In the genomic region with DNA sequence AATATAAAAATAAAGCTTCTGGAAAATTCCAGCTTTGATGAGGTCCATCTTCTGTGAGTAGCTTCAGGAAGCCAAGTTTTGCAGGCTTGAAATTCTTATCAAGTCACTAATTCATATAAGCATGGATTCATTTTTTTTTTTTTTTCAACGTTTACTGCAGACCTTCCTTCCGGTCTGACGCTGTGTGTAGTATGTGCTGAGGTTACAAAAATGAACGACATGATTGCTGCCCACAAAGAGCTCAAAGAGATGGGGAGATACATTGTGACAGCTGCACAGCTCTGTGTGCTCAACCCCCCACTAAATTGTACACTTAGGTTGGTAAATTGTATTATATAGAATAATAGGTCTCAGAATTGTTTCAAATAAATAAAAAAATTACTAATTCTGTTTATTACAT, we compare ENCODE assay signal across 11 mouse cellular contexts. TPM values are rescaled to one million over a fixed set of nuclear protein-coding genes. Genes with fewer than 3 reads are reported as not detected.
A peak's percentile ranks its signal among the peaks of the same experiment; 100 is the strongest.
DNase-seq lines count a peak whose midpoint lies in the region; ATAC-seq lines count a peak whose summit lies in the region.
"Had no signal": no experiment of that assay in that cellular context is flagged by ENCODE, and none has a peak within 500 bp of the region (broad histone marks: within the 10 kb centered on the region; RNA-seq: fewer than 3 reads in every experiment).

No protein-coding gene starts in this region.

- WGBS in heart, embryonic 15.5 days: 52% methylated on average over 4 of the region's 4 CpGs
- WGBS in midbrain, embryonic 10.5 days: 86% methylated on average over 4 of the region's 4 CpGs
- 74% methylated on average over 4 of the region's 4 CpGs for WGBS in midbrain, embryonic 13.5 days
- WGBS in liver, embryonic 15.5 days (ENCODE audit: insufficient replicate concordance): 12% methylated on average over 4 of the region's 4 CpGs

- no peaks in the 10 kb centered on the region for H3K36me3 ChIP-seq in heart, embryonic 15.5 days
- H3K36me3 ChIP-seq in midbrain, embryonic 10.5 days: no peaks in the 10 kb centered on the region
- no peaks in the 10 kb centered on the region for H3K36me3 ChIP-seq in midbrain, embryonic 13.5 days
- H3K36me3 ChIP-seq in liver, embryonic 15.5 days (replicated peaks): no peaks in the 10 kb centered on the region

- ATAC-seq in heart, embryonic 15.5 days (replicated peaks; ENCODE audit: insufficient number of reproducible peaks, insufficient read depth, low FRiP score, low read depth): no peak
- ATAC-seq in midbrain, embryonic 13.5 days: no peak
- no peak for ATAC-seq in liver, embryonic 15.5 days (ENCODE audit: insufficient read depth)
- ATAC-seq in cerebellum, adult (ENCODE audit: insufficient number of reproducible peaks, low FRiP score, low TSS enrichment): no peak

- H3K9ac ChIP-seq in heart, embryonic 15.5 days: no peak overlapping the region
- no peak overlapping the region for H3K9ac ChIP-seq in midbrain, embryonic 13.5 days (replicated peaks)
- H3K9ac ChIP-seq in liver, embryonic 15.5 days: no peak overlapping the region

- peak overlapping the region; percentile 83 for H3K27ac ChIP-seq in heart, embryonic 15.5 days
- H3K27ac ChIP-seq in midbrain, embryonic 10.5 days (replicated peaks): no peak overlapping the region
- H3K27ac ChIP-seq in midbrain, embryonic 13.5 days: no peak overlapping the region
- 0 out of 2 replicates have a peak overlapping the region, but pooled peaks have one; percentile 81 for H3K27ac ChIP-seq in liver, embryonic 15.5 days (replicated peaks)

- peaks cover 22% of the 10 kb centered on the region for H3K4me1 ChIP-seq in heart, embryonic 15.5 days (replicated peaks)
- H3K4me1 ChIP-seq in midbrain, embryonic 10.5 days: peaks cover 16% of the 10 kb centered on the region
- H3K4me1 ChIP-seq in midbrain, embryonic 13.5 days (replicated peaks): peaks cover 24% of the 10 kb centered on the region
- peaks cover 21% of the 10 kb centered on the region for H3K4me1 ChIP-seq in liver, embryonic 15.5 days (replicated peaks)

- no peak overlapping the region for H3K4me3 ChIP-seq in heart, embryonic 15.5 days
- peak overlapping the region; percentile 81; the same call in 1 of the 2 replicates for H3K4me3 ChIP-seq in midbrain, embryonic 10.5 days
- H3K4me3 ChIP-seq in midbrain, embryonic 13.5 days (replicated peaks): no peak overlapping the region
- peak overlapping the region; percentile 68; the same call in 1 of the 2 replicates for H3K4me3 ChIP-seq in liver, embryonic 15.5 days (replicated peaks)

- DNase-seq in heart, adult 9 months (ENCODE audit: low spot score in 2 of 2): no peak
- DNase-seq in midbrain, embryonic 10.5 days (ENCODE audit: low spot score): no peak
- DNase-seq in thymus, postnatal 4 days: peak; percentile 38
- DNase-seq in frontal cortex, postnatal 36 days (ENCODE audit: low spot score in 2 of 2): no peak
- DNase-seq: adrenal gland, adult 2 months; cerebellum, adult 8-10 months; lung, postnatal 10 days had no signal

- no peaks in the 10 kb centered on the region for H3K9me3 ChIP-seq in heart, embryonic 15.5 days (replicated peaks)
- H3K9me3 ChIP-seq in midbrain, embryonic 10.5 days (replicated peaks): no peaks in the 10 kb centered on the region
- no peaks in the 10 kb centered on the region for H3K9me3 ChIP-seq in midbrain, embryonic 13.5 days
- H3K9me3 ChIP-seq in liver, embryonic 15.5 days (replicated peaks): no peaks in the 10 kb centered on the region

- H3K4me2 ChIP-seq in heart, embryonic 15.5 days: peak overlapping the region; percentile 82; the same call in 1 of the 2 replicates
- no peak overlapping the region for H3K4me2 ChIP-seq in midbrain, embryonic 13.5 days (replicated peaks)
- H3K4me2 ChIP-seq in liver, embryonic 15.5 days: peak overlapping the region; percentile 86

- H3K27me3 ChIP-seq in heart, embryonic 15.5 days: no peaks in the 10 kb centered on the region
- no peaks in the 10 kb centered on the region for H3K27me3 ChIP-seq in midbrain, embryonic 10.5 days (ENCODE audit: low read depth, poor library complexity, severe bottlenecking)
- H3K27me3 ChIP-seq in midbrain, embryonic 13.5 days: no peaks in the 10 kb centered on the region
- H3K27me3 ChIP-seq in liver, embryonic 15.5 days: no peaks in the 10 kb centered on the region

RNA-seq across cellular contexts. Expression of gene Mrpl1, which starts 0.8 kb away (rescaled TPM):
- 18.2 and 22.0 TPM in 2 replicates for polyA plus RNA-seq in heart, embryonic 15.5 days (2015; fragmentation: Nextera tagmentation; extraction: Ambion mirVana)
- polyA plus RNA-seq in midbrain, embryonic 10.5 days (2016; fragmentation: Nextera tagmentation; extraction: Ambion mirVana): 20.5 and 22.2 TPM in 2 replicates
- 16.0 and 18.9 TPM in 2 replicates for polyA plus RNA-seq in midbrain, embryonic 13.5 days (2015; fragmentation: Nextera tagmentation; extraction: Ambion mirVana)
- polyA plus RNA-seq in liver, embryonic 15.5 days (2015; fragmentation: Nextera tagmentation; extraction: Ambion mirVana): 14.3 and 14.5 TPM in 2 replicates

RNA-seq across cellular contexts. Expression of gene Cnot6l, which starts 44.6 kb away (rescaled TPM):
- 15.5 and 18.6 TPM in 2 replicates for polyA plus RNA-seq in heart, embryonic 15.5 days (2015; fragmentation: Nextera tagmentation; extraction: Ambion mirVana)
- polyA plus RNA-seq in midbrain, embryonic 10.5 days (2016; fragmentation: Nextera tagmentation; extraction: Ambion mirVana): 7.4 and 11.5 TPM in 2 replicates
- 13.4 and 13.8 TPM in 2 replicates for polyA plus RNA-seq in midbrain, embryonic 13.5 days (2015; fragmentation: Nextera tagmentation; extraction: Ambion mirVana)
- 6.6 and 7.0 TPM in 2 replicates for polyA plus RNA-seq in liver, embryonic 15.5 days (2015; fragmentation: Nextera tagmentation; extraction: Ambion mirVana)

Comparison
In these comparisons a context has a peak if more than half of its experiments do, and no peak if none do; other contexts are left out.
1. H3K4me3 ChIP-seq: peak in midbrain, embryonic 10.5 days (single experiment) and liver, embryonic 15.5 days (single experiment); none in heart, embryonic 15.5 days (single experiment) and midbrain, embryonic 13.5 days (single experiment).
2. H3K27ac ChIP-seq: peak in heart, embryonic 15.5 days (single experiment) and liver, embryonic 15.5 days (single experiment); none in midbrain, embryonic 10.5 days (single experiment) and midbrain, embryonic 13.5 days (single experiment).